Comparison of ENCODE assay signal across 30 mouse cellular contexts in genomic region chr2:69210773-69211172, GRCm38 (mm10). TPM values are rescaled to one million over a fixed set of nuclear protein-coding genes. Genes with fewer than 3 reads are reported as not detected.
"Had no signal": no experiment of that assay in that cellular context is flagged by ENCODE, and none has a peak within 500 bp of the region (broad histone marks: within the 10 kb centered on the region; RNA-seq: fewer than 3 reads in every experiment).

TSS of gene G6pc2 (plus strand) at chr2:69211073.

- H3K36me3 ChIP-seq: heart, embryonic 13.5 days; heart, embryonic 15.5 days; hindbrain, embryonic 10.5 days; hindbrain, embryonic 12.5 days; intestine, embryonic 15.5 days; limb, embryonic 10.5 days; limb, embryonic 12.5 days; liver, embryonic 13.5 days; liver, embryonic 15.5 days had no signal

- H3K4me2 ChIP-seq: heart, embryonic 11.5 days; heart, embryonic 13.5 days; heart, embryonic 15.5 days; hindbrain, embryonic 12.5 days; hindbrain, embryonic 14.5 days; intestine, embryonic 15.5 days; limb, embryonic 12.5 days; liver, embryonic 11.5 days; liver, embryonic 13.5 days; liver, embryonic 15.5 days had no signal

- H3K4me3 ChIP-seq: gastrocnemius, adult 2 months; heart, adult 2 months; heart, embryonic 13.5 days; heart, embryonic 15.5 days; hindbrain, embryonic 10.5 days; hindbrain, embryonic 12.5 days; intestine, embryonic 15.5 days; layer of hippocampus, adult 2 months; left cerebral cortex, adult 2 months; limb, embryonic 10.5 days; limb, embryonic 12.5 days; liver, embryonic 13.5 days; liver, embryonic 15.5 days had no signal

- DNase-seq: gastrocnemius, adult 2 months; gastrocnemius, postnatal 10 days; gastrocnemius, postnatal 25 days; heart, adult 2 months; heart, postnatal 14 days; heart, postnatal 36 days; kidney, adult 18-20 months; kidney, adult 8-10 months; kidney, postnatal 25 days; liver; liver, embryonic 13.5 days; liver, postnatal 0 days had no signal

- H3K9ac ChIP-seq: heart, embryonic 13.5 days; heart, embryonic 15.5 days; hindbrain, embryonic 12.5 days; hindbrain, embryonic 14.5 days; intestine, embryonic 15.5 days; limb, embryonic 12.5 days; liver, embryonic 13.5 days; liver, embryonic 15.5 days; liver, postnatal 0 days had no signal

- H3K27me3 ChIP-seq: heart, embryonic 13.5 days; heart, embryonic 15.5 days; hindbrain, embryonic 12.5 days; intestine, embryonic 15.5 days; limb, embryonic 12.5 days; liver, embryonic 13.5 days; liver, embryonic 15.5 days had no signal

- H3K4me1 ChIP-seq: hindbrain, embryonic 10.5 days; intestine, embryonic 15.5 days; limb, embryonic 12.5 days; liver, embryonic 13.5 days had no signal

- ATAC-seq: hindbrain, embryonic 16.5 days; inflammation-experienced regulatory T-cells, adult 6 months; intestine, embryonic 15.5 days; intestine, postnatal 0 days; liver, postnatal 0 days had no signal

- H3K27ac ChIP-seq: gastrocnemius, adult 2 months; heart, adult 2 months; heart, embryonic 13.5 days; heart, embryonic 15.5 days; hindbrain, embryonic 10.5 days; hindbrain, embryonic 12.5 days; hindbrain, embryonic 14.5 days; intestine, embryonic 15.5 days; layer of hippocampus, adult 2 months; left cerebral cortex, adult 2 months; limb, embryonic 10.5 days; limb, embryonic 12.5 days; liver, embryonic 13.5 days; liver, embryonic 15.5 days had no signal

- H3K9me3 ChIP-seq: heart, embryonic 13.5 days; heart, embryonic 15.5 days; hindbrain, embryonic 10.5 days; hindbrain, embryonic 12.5 days; intestine, embryonic 15.5 days; limb, embryonic 10.5 days; limb, embryonic 12.5 days; liver, embryonic 13.5 days; liver, embryonic 15.5 days had no signal

RNA-seq across cellular contexts. Expression of gene G6pc2, which starts in this region (rescaled TPM):
- polyA plus RNA-seq: frontal cortex, adult 2 months; heart, adult 2 months; heart, embryonic 13.5 days; heart, embryonic 15.5 days; heart, postnatal 0 days; hindbrain, embryonic 10.5 days; inflammation-experienced regulatory T-cells, adult 6 months; intestine, postnatal 0 days; limb, embryonic 12.5 days; liver, embryonic 11.5 days; liver, embryonic 13.5 days; liver, embryonic 15.5 days; liver, postnatal 0 days had no signal
